Mouse (Mus musculus): Measurements from ENCODE around the gene H2-DMb1. TPM values are rescaled to one million over a fixed set of nuclear protein-coding genes. Genes with fewer than 3 reads are reported as not detected.
A peak's percentile ranks its signal among the peaks of the same experiment; 100 is the strongest.

Gene H2-DMb1
- polyA plus RNA-seq, 2 experiments: 0.79 to 1.2 TPM

GRCm38 (mm10) chr17:34131911-34132310, 21.0 kb upstream of the H2-DMb1 start:
- ATAC-seq (ENCODE audit: insufficient read depth): no peak
- no peak overlapping the region for H3K4me3 ChIP-seq (ENCODE audit: insufficient read depth in 1 of 2, low read depth in 2 of 2, low read length in 2 of 2)
- no peaks in the 10 kb centered on the region for H3K36me3 ChIP-seq (replicated peaks; ENCODE audit: control insufficient read depth, insufficient read depth, low read depth)
- DNase-seq (ENCODE audit: low read depth in 3 of 3, low spot score in 3 of 3): no peak
- H3K27me3 ChIP-seq (ENCODE audit: control insufficient read depth, insufficient read depth, low read length): peaks cover 7% of the 10 kb centered on the region
- no peak overlapping the region for H3K4me2 ChIP-seq (ENCODE audit: low read depth)
- no peaks in the 10 kb centered on the region for H3K9me3 ChIP-seq (ENCODE audit: control insufficient read depth, low read length)
- TF ChIP-seq EP300 (IDR thresholded peaks at IDR 0.05; ENCODE audit: low read depth): no peak
- no peak for TF ChIP-seq CTCF (IDR thresholded peaks at IDR 0.05; ENCODE audit: low read depth)
- H3K4me1 ChIP-seq (replicated peaks; ENCODE audit: control insufficient read depth in 2 of 2, insufficient read depth in 2 of 2, low read length in 1 of 2): peaks cover 9 to 15% of the 10 kb centered on the region in 2 experiments
- no peak overlapping the region for H3K27ac ChIP-seq
- WGBS (ENCODE audit: insufficient replicate concordance): 61% methylated on average over 7 of the region's 7 CpGs
- H3K9ac ChIP-seq (replicated peaks): no peak overlapping the region

DNA sequence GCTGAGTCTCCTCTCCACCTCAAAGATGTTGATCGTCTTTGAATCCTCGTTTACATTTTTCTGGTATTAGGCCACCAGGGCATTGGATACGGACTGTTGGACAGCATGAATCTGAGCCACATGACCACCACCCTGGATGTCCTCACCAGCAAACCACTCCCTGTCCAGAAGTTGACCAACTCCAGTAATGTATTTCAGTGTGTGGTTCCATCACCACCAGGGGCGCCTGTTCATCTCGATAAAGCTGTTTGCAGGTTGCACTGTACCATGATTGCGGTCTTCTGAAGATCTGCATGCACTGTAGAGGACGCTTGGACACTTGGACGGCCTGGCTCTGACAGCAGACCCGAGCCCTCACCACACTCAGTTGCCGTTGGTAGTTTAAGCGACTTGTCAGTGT, 19.6 kb upstream of the H2-DMb1 start:
- H3K36me3 ChIP-seq (replicated peaks; ENCODE audit: control insufficient read depth, insufficient read depth, low read depth): no peaks in the 10 kb centered on the region
- peaks cover 0 to 7% of the 10 kb centered on the region in 2 experiments; a peak in 2 of 4 replicates for H3K4me1 ChIP-seq (replicated peaks; ENCODE audit: control insufficient read depth in 2 of 2, insufficient read depth in 2 of 2, low read length in 1 of 2)
- H3K27ac ChIP-seq: no peak overlapping the region
- ATAC-seq (ENCODE audit: insufficient read depth): no peak
- no peaks in the 10 kb centered on the region for H3K9me3 ChIP-seq (ENCODE audit: control insufficient read depth, low read length)
- no peak overlapping the region for H3K4me3 ChIP-seq (ENCODE audit: insufficient read depth in 1 of 2, low read depth in 2 of 2, low read length in 2 of 2)
- no peak for DNase-seq (ENCODE audit: low read depth in 3 of 3, low spot score in 3 of 3)
- peaks cover 7% of the 10 kb centered on the region for H3K27me3 ChIP-seq (ENCODE audit: control insufficient read depth, insufficient read depth, low read length)
- 59% methylated on average over 11 of the region's 11 CpGs for WGBS (ENCODE audit: insufficient replicate concordance)
- no peak overlapping the region for H3K4me2 ChIP-seq (ENCODE audit: low read depth)
- H3K9ac ChIP-seq (replicated peaks): no peak overlapping the region
- peak; percentile 58 for TF ChIP-seq CTCF (IDR thresholded peaks at IDR 0.05; ENCODE audit: low read depth)
- no peak for TF ChIP-seq EP300 (IDR thresholded peaks at IDR 0.05; ENCODE audit: low read depth)

- no peak overlapping the region for H3K4me2 ChIP-seq (ENCODE audit: low read depth)
- no peak for DNase-seq (ENCODE audit: low read depth in 3 of 3, low spot score in 3 of 3)
- H3K27ac ChIP-seq: no peak overlapping the region
- no peak overlapping the region for H3K4me3 ChIP-seq (ENCODE audit: insufficient read depth in 1 of 2, low read depth in 2 of 2, low read length in 2 of 2)
- H3K36me3 ChIP-seq (replicated peaks; ENCODE audit: control insufficient read depth, insufficient read depth, low read depth): no peaks in the 10 kb centered on the region
- H3K27me3 ChIP-seq (ENCODE audit: control insufficient read depth, insufficient read depth, low read length): peaks cover 8% of the 10 kb centered on the region
- no peak overlapping the region for H3K9ac ChIP-seq (replicated peaks)
- no peaks in the 10 kb centered on the region for H3K9me3 ChIP-seq (ENCODE audit: control insufficient read depth, low read length)
- H3K4me1 ChIP-seq (replicated peaks; ENCODE audit: control insufficient read depth in 2 of 2, insufficient read depth in 2 of 2, low read length in 1 of 2): peaks cover 0 to 4% of the 10 kb centered on the region in 2 experiments; a peak in 1 of 4 replicates
- no peak for ATAC-seq (ENCODE audit: insufficient read depth)
- WGBS (ENCODE audit: insufficient replicate concordance): 62% methylated on average over 3 of the region's 3 CpGs
- TF ChIP-seq CTCF (IDR thresholded peaks at IDR 0.05; ENCODE audit: low read depth) (no peak), EP300 (IDR thresholded peaks at IDR 0.05; ENCODE audit: low read depth) (no peak)
Observed at GRCm38 (mm10) chr17:34134451-34134850, 18.4 kb upstream of the H2-DMb1 start.

DNA sequence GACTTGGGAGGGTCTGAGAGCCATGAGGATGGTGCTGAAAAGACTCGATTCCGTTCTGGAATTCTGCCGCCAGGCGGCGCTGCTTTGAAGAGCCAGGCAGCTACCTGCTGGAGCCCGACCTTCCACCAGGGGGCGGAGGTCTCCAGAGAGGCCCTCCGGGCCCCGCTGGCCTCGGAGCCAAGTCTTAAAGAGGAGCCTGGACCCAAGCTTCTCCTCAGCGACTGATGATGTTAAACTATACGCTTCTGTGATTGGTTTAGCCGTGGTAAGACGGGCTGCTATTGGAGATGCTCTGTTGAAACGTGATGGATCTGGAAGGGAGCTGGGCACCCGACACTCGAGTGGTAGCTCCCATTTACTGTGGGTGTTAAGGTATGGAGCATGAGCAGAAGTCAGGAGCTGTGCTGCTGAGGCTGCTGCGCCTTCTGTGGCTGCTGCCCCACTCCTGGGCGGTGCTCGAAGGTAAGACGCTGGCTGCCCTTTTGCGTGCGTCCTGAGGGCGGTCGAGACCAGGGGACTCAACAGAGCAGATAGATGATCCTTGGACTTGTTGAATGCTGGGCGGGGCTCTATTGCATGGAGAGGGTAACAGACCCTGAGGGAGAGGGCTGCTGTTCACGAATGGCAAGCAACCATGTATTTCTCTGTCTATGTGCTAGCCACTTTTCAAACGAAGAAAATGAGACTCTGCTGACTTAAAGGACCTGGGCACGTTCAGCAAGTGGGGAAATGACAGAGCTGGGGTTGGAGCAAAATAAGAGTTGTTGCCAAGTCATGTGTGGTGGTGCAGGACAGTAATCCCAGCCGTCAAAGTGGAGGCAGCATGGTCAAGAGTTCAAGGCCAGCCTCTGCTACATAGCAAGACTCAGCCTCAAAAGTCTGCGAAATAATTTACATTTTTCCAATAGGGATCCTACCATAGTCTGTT, 17.3 kb upstream of the H2-DMb1 start:
- ATAC-seq (ENCODE audit: insufficient read depth): peak; percentile 87
- Histone ChIP-seq H3K27ac (no peak overlapping the region), H3K36me3 (replicated peaks; ENCODE audit: control insufficient read depth, insufficient read depth, low read depth) (no peaks in the 10 kb centered on the region), H3K9me3 (ENCODE audit: control insufficient read depth, low read length) (no peaks in the 10 kb centered on the region), H3K27me3 (ENCODE audit: control insufficient read depth, insufficient read depth, low read length) (peaks cover 16% of the 10 kb centered on the region), H3K9ac (replicated peaks) (no peak overlapping the region), H3K4me3 (ENCODE audit: insufficient read depth in 1 of 2, low read depth in 2 of 2, low read length in 2 of 2) (peak overlapping the region; percentile 7 to 27), H3K4me1 (replicated peaks; ENCODE audit: control insufficient read depth in 2 of 2, insufficient read depth in 2 of 2, low read length in 1 of 2) (peaks cover 3 to 12% of the 10 kb centered on the region in 2 experiments; a peak in 3 of 4 replicates), H3K4me2 (ENCODE audit: low read depth) (peak overlapping the region; percentile 48)
- TF ChIP-seq CTCF (IDR thresholded peaks at IDR 0.05; ENCODE audit: low read depth): peak; percentile 100
- no peak for TF ChIP-seq EP300 (IDR thresholded peaks at IDR 0.05; ENCODE audit: low read depth)
- peak; percentile 88 to 90 (median 89) for DNase-seq (ENCODE audit: low read depth in 3 of 3, low spot score in 3 of 3)
- 6% methylated on average over 31 of the region's 31 CpGs for WGBS (ENCODE audit: insufficient replicate concordance)

GRCm38 (mm10) chr17:34137601-34138000, 15.3 kb upstream of the H2-DMb1 start:
- no peak for DNase-seq (ENCODE audit: low read depth in 3 of 3, low spot score in 3 of 3)
- Histone ChIP-seq H3K27me3 (ENCODE audit: control insufficient read depth, insufficient read depth, low read length) (peaks cover 19% of the 10 kb centered on the region), H3K27ac (no peak overlapping the region), H3K36me3 (replicated peaks; ENCODE audit: control insufficient read depth, insufficient read depth, low read depth) (no peaks in the 10 kb centered on the region), H3K9me3 (ENCODE audit: control insufficient read depth, low read length) (no peaks in the 10 kb centered on the region), H3K4me3 (ENCODE audit: insufficient read depth in 1 of 2, low read depth in 2 of 2, low read length in 2 of 2) (no peak overlapping the region), H3K4me2 (ENCODE audit: low read depth) (no peak overlapping the region), H3K9ac (replicated peaks) (no peak overlapping the region), H3K4me1 (replicated peaks; ENCODE audit: control insufficient read depth in 2 of 2, insufficient read depth in 2 of 2, low read length in 1 of 2) (peaks cover 3 to 12% of the 10 kb centered on the region in 2 experiments; a peak in 3 of 4 replicates)
- no peak for TF ChIP-seq CTCF (IDR thresholded peaks at IDR 0.05; ENCODE audit: low read depth)
- TF ChIP-seq EP300 (IDR thresholded peaks at IDR 0.05; ENCODE audit: low read depth): no peak
- ATAC-seq (ENCODE audit: insufficient read depth): no peak
- WGBS (ENCODE audit: insufficient replicate concordance): 55% methylated on average over 7 of the region's 7 CpGs

Data from liver, embryonic 14.5 days (tissue).